Mouse (Mus musculus) stomach, postnatal 0 days (tissue): ENCODE measurements at regions not wholly inside any gene's neighbourhood (a gene's known extent, or its start where the extent isn't known, plus 50 kb on each side); places are given as distances from the start of the nearest gene placed in this dataset.

Experiments used
- ATAC-seq: fragments of 200-750 bp; cut with Nextera tagmentation; 2 replicates; pipeline ENCODE4 v1.8.0; 2017; ENCODE audit not compliant: low FRiP score, low TSS enrichment
- DNase-seq: peaks from one replicate; pipeline ENCODE4 v3.0.0-alpha.2; 2016; ENCODE audit warnings: low spot score
- H3K27ac ChIP-seq: fragments of 300-500 bp; sonication (generic); replicated peaks from 2 replicates; pipeline ENCODE4 v1.5.1; 2014; ENCODE audit warnings: mild to moderate bottlenecking, control low read depth
- H3K27me3 ChIP-seq: fragments of 300-500 bp; sonication (generic); 2 replicates; pipeline ENCODE4 v1.6.1; 2014; ENCODE audit warnings: low read length; ENCODE audit not compliant: control insufficient read depth, insufficient read depth
- H3K36me3 ChIP-seq: fragments of 300-500 bp; sonication (generic); 2 replicates; pipeline ENCODE4 v1.6.1; 2014; ENCODE audit warnings: low read length, mixed read lengths; ENCODE audit not compliant: control insufficient read depth, insufficient read depth
- H3K4me1 ChIP-seq: fragments of 300-500 bp; sonication (generic); replicated peaks from 2 replicates; pipeline ENCODE4 v1.6.1; 2014; ENCODE audit warnings: antibody characterized with exemption; ENCODE audit not compliant: control insufficient read depth, insufficient read depth
- H3K4me2 ChIP-seq: fragments of 300-500 bp; sonication (generic); replicated peaks from 2 replicates; pipeline ENCODE4 v1.6.1; 2014; ENCODE audit warnings: low read depth, mild to moderate bottlenecking, control low read depth, moderate library complexity
- H3K4me3 ChIP-seq: fragments of 300-500 bp; sonication (generic); 2 replicates; pipeline ENCODE4 v1.5.1; 2014; ENCODE audit warnings: low read depth, low read length, control low read depth
- H3K9ac ChIP-seq: fragments of 300-500 bp; sonication (generic); 2 replicates; pipeline ENCODE4 v1.6.1; 2014; ENCODE audit warnings: mild to moderate bottlenecking, low read length, control low read depth, mixed read lengths
- H3K9me3 ChIP-seq: fragments of 300-500 bp; sonication (generic); 2 replicates; pipeline ENCODE4 v1.6.1; 2016; ENCODE audit warnings: low read length; ENCODE audit not compliant: control insufficient read depth
- CTCF ChIP-seq: IDR thresholded peaks from 2 replicates; pipeline ENCODE4 v1.5.1; 2016; ENCODE audit warnings: antibody characterized with exemption, low read depth, mild to moderate bottlenecking, moderate library complexity
- EP300 ChIP-seq: optimal IDR thresholded peaks from 2 replicates; pipeline ENCODE3; 2016; ENCODE audit warnings: antibody characterized with exemption
- WGBS: fragments of 180-500 bp; shearing (Covaris S2); extraction: QIAGEN DNeasy Blood & Tissue Kit; methylation state at CpG from one replicate; pipeline ENCODE4 v1.1.7; 2014; 5-methylcytosine and 5-hydroxymethylcytosine counted together

GRCm38 (mm10) chr14:78420966-78421365 lies 113.1 kb upstream of the Tnfsf11 start:
- DNase-seq = no peak
- Histone ChIP-seq H3K4me1 (no peaks in the 10 kb centered on the region), H3K4me3 (no peak overlapping the region), H3K4me2 (no peak overlapping the region), H3K27me3 (no peaks in the 10 kb centered on the region), H3K9ac (no peak overlapping the region), H3K27ac (no peak overlapping the region), H3K9me3 (no peaks in the 10 kb centered on the region), H3K36me3 (no peaks in the 10 kb centered on the region)
- 50% methylated on average over 2 of the region's 2 CpGs for WGBS
- TF ChIP-seq EP300 = no peak
- no peak for TF ChIP-seq CTCF
- no peak for ATAC-seq

- no peak for ATAC-seq
- DNase-seq = no peak
- no peak overlapping the region for H3K27ac ChIP-seq
- H3K36me3 ChIP-seq = no peaks in the 10 kb centered on the region
- H3K4me3 ChIP-seq = no peak overlapping the region
- WGBS = 71% methylated on average over 3 of the region's 3 CpGs
- no peaks in the 10 kb centered on the region for H3K4me1 ChIP-seq
- no peak overlapping the region for H3K4me2 ChIP-seq
- no peak for TF ChIP-seq CTCF
- TF ChIP-seq EP300 = no peak
- H3K27me3 ChIP-seq = no peaks in the 10 kb centered on the region
- no peaks in the 10 kb centered on the region for H3K9me3 ChIP-seq
- no peak overlapping the region for H3K9ac ChIP-seq
These were observed 112.3 kb upstream of the Tnfsf11 start for GRCm38 (mm10) chr14:78420176-78420575.

DNA sequence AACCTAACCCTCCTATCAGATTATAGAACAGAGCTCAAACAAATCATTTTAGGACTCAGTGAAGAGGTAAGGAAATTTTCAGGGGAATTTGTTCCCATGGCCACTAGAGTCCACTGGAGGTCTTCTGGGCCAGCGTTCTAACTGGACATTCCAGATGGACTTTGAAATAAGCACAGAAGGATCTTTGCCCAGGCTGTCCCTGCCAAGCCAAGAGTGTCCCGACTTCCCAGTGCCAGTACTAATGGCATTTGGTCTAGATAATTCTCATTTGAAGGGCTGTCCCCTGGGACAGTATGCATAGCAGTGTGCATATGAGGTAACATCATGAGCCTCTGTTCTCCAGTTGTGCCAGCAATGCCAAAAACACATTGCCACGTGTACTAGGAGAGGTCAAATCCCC lies 97.7 kb upstream of the Tnfsf11 start:
- Histone ChIP-seq H3K9ac (no peak overlapping the region), H3K4me3 (no peak overlapping the region), H3K36me3 (no peaks in the 10 kb centered on the region), H3K4me1 (no peaks in the 10 kb centered on the region), H3K4me2 (no peak overlapping the region), H3K27ac (no peak overlapping the region), H3K9me3 (no peaks in the 10 kb centered on the region), H3K27me3 (no peaks in the 10 kb centered on the region)
- DNase-seq (no peak), ATAC-seq (no peak)
- WGBS = 70% methylated on average over 3 of the region's 3 CpGs
- TF ChIP-seq EP300 = no peak
- peak; percentile 27 for TF ChIP-seq CTCF

DNA sequence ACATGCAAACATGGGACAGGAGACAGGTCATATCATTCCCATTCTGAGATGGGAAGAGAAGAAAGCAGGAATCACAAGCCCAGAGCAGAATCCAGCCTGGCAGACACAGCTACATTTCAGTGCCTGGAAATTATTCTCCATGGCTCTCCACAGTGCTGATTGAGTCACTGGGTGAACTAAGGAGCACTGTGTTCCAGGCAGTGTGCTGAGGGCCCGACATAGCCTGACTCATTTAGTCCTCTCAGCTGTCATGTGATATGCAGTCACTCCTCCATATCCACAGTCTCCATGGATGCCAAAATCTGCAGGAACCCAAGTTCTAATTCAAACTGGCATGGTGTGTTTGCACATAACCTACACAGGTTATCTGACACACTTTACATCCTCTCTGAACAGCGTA lies 90.1 kb upstream of the Tnfsf11 start:
- Histone ChIP-seq H3K9me3 (no peaks in the 10 kb centered on the region), H3K4me1 (no peaks in the 10 kb centered on the region), H3K4me2 (no peak overlapping the region), H3K4me3 (no peak overlapping the region), H3K27ac (no peak overlapping the region), H3K36me3 (no peaks in the 10 kb centered on the region), H3K9ac (no peak overlapping the region), H3K27me3 (no peaks in the 10 kb centered on the region)
- TF ChIP-seq CTCF = no peak
- no peak for TF ChIP-seq EP300
- ATAC-seq = no peak
- WGBS = 45% methylated on average over 2 of the region's 2 CpGs
- no peak for DNase-seq

- no peaks in the 10 kb centered on the region for H3K4me1 ChIP-seq
- no peak overlapping the region for H3K27ac ChIP-seq
- H3K4me2 ChIP-seq = no peak overlapping the region
- ATAC-seq (no peak), DNase-seq (no peak)
- H3K27me3 ChIP-seq = no peaks in the 10 kb centered on the region
- no peaks in the 10 kb centered on the region for H3K9me3 ChIP-seq
- no peak overlapping the region for H3K9ac ChIP-seq
- WGBS = 90% methylated on average over 6 of the region's 6 CpGs
- no peaks in the 10 kb centered on the region for H3K36me3 ChIP-seq
- TF ChIP-seq EP300 (no peak), CTCF (no peak)
- H3K4me3 ChIP-seq = no peak overlapping the region
These were observed 87.8 kb upstream of the Tnfsf11 start for GRCm38 (mm10) chr14:78395631-78396030.

GRCm38 (mm10) chr14:78387011-78387410 lies 79.2 kb upstream of the Tnfsf11 start:
- DNase-seq = no peak
- Histone ChIP-seq H3K27ac (no peak overlapping the region), H3K4me1 (no peaks in the 10 kb centered on the region), H3K9ac (no peak overlapping the region), H3K27me3 (no peaks in the 10 kb centered on the region), H3K4me3 (no peak overlapping the region), H3K4me2 (no peak overlapping the region), H3K36me3 (no peaks in the 10 kb centered on the region), H3K9me3 (no peaks in the 10 kb centered on the region)
- no peak for TF ChIP-seq EP300
- no peak for TF ChIP-seq CTCF
- ATAC-seq = no peak
- WGBS = 59% methylated on average over 5 of the region's 5 CpGs
